Mouse (Mus musculus) brain, embryonic 14.5 days (tissue): Measurements from ENCODE around the gene Tmem202. TPM values are rescaled to one million over a fixed set of nuclear protein-coding genes. Genes with fewer than 3 reads are reported as not detected.

Source experiments
- DNase-seq: peaks from one replicate; pipeline ENCODE4 v3.0.0-alpha.2; 2011; ENCODE audit warnings: low read depth
- CTCF ChIP-seq: fragments of 200-500 bp; IDR thresholded peaks from 2 replicates; pipeline ENCODE4 v1.5.1; 2012; ENCODE audit warnings: inconsistent platforms, mild to moderate bottlenecking, moderate library complexity, borderline replicate concordance; ENCODE audit not compliant: insufficient read depth, insufficient read length; ENCODE audit errors: extremely low read depth
- POLR2A ChIP-seq: fragments of 200-500 bp; IDR thresholded peaks from 2 replicates; pipeline ENCODE4 v1.6.1; 2012; ENCODE audit warnings: mild to moderate bottlenecking, inconsistent platforms, borderline replicate concordance; ENCODE audit not compliant: poor library complexity, insufficient read depth, insufficient read length, severe bottlenecking; ENCODE audit errors: extremely low read depth
- polyA plus RNA-seq: library from polyadenylated mRNA; depleted of rRNA; stranded (reverse); fragments of >200 nt; gene quantifications from 2 replicates; pipeline ENCODE4 v1.2.3, GENCODE M21; 2012; rRNA removed

Tmem202 gene
- polyA plus RNA-seq, 1 experiment = 0.26 TPM

- TF ChIP-seq POLR2A = peak; percentile 97
- no peak for TF ChIP-seq CTCF
- peak; percentile 99 for DNase-seq
Observed at GRCm38 (mm10) chr9:59486549-59487065, 53.0 kb downstream of the Tmem202 start, which contains the start of gene Arih1. Gene Arih1 (minus strand): TSS chr9:59486618.

DNA sequence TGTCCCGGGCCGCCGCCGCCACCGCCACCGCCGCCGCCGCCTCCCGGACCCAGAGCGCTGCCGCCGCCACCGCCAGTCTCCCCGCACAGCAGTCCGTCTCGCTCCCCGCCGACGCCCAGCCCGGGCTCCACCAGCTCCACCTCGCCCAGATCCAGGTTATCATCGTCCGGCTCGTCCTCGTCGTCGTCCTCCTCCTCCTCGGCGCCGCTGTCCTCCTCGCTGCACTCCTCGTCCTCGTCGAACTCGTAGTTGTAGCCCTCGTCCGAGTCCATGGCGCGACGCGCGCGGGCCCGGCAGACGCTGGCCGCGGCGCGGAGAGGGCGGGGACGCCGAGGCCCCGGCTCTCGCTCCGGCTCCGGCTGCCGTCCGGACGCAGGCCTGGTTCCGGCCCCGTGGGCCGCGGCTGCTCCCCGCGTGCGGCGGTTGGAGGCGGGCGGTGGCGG, 53.5 kb downstream of the Tmem202 start:
- TF ChIP-seq POLR2A (no peak), CTCF (no peak)
- no peak for DNase-seq

GRCm38 (mm10) chr9:59485511-59486075, 54.1 kb downstream of the Tmem202 start:
- TF ChIP-seq POLR2A = no peak
- TF ChIP-seq CTCF = 0 out of 2 replicates have a peak, but pooled peaks have one; percentile 1
- DNase-seq = peak; percentile 63

- DNase-seq = no peak
- no peak for TF ChIP-seq CTCF
- no peak for TF ChIP-seq POLR2A
Observed at GRCm38 (mm10) chr9:59484760-59485159, 54.9 kb downstream of the Tmem202 start.

DNA sequence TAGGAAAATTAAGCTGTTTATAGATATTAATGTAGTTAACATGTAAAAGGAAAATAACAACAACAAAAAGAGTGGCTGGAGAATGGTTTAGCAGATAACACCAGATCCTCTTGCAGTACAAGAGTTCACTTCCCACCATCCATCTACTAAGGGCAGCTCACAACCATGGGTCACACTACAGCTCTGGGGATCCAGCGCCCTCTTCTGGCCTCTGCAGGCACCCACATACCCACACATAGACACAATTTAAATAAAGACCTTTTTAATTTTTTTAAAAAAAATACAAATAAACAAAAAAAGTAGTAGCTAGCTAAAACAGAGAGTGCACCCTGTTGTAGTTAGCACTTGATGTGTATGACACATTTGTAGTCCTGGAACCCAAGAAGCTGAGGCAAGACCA, 57.2 kb downstream of the Tmem202 start:
- TF ChIP-seq CTCF (peak; percentile 48; the same call in 1 of the 2 replicates), POLR2A (no peak)
- DNase-seq = peak; percentile 13

DNA sequence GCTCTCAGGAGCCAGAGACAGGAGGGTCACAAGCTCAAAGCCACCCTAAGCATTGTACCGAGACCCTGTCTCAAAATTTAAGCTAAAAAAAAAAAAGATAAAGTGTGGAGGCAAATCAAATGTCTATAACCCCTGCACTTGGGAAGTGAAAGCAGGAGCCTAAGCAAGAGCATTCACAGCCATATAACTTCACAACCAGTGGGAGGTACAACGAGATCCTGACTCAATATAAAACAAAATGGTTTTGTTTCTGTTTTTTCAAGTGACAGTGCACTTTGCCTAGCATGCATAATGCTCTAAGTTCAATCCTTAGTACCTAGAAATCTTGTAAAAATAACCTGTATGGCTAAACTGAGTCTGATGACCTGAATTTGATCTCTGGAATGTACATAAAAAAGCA, 63.0 kb downstream of the Tmem202 start:
- no peak for TF ChIP-seq POLR2A
- no peak for TF ChIP-seq CTCF
- no peak for DNase-seq

DNA sequence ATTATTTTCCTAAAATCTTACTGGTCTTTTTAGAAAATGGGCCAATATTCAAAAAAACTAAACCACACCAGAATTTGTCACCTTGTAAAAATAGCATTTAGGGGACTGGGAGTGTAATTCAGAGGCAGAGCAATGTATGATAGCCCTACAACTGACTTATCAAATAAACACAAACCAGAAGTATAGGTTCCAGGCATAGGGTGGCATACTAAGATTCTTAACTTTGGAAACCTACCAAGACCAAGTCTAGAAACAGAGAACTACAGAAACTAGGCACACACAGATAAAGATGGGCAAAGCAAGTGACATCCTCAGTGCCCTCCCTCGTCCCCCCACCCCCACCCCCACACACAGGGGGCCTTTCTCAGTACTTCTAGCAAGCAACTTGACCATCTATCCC, 64.8 kb downstream of the Tmem202 start:
- TF ChIP-seq CTCF = no peak
- no peak for TF ChIP-seq POLR2A
- DNase-seq = no peak

GRCm38 (mm10) chr9:59473171-59473570, 66.5 kb downstream of the Tmem202 start:
- no peak for TF ChIP-seq CTCF
- TF ChIP-seq POLR2A = no peak
- DNase-seq = no peak

GRCm38 (mm10) chr9:59469446-59469845, 70.2 kb downstream of the Tmem202 start:
- TF ChIP-seq POLR2A (no peak), CTCF (no peak)
- DNase-seq = no peak

Other genes with a start within 250 kb of the Tmem202 start
- 17.6 and 20.7 TPM in 2 replicates for gene Adpgk, start 248.3 kb downstream of the Tmem202 start, polyA plus RNA-seq
- 21.7 and 21.9 TPM in 2 replicates for gene Bbs4, start 186.3 kb downstream of the Tmem202 start, polyA plus RNA-seq
- gene Arih1, start 53.2 kb downstream of the Tmem202 start, polyA plus RNA-seq = 59.6 and 73.7 TPM in 2 replicates
- 45.2 and 52.9 TPM in 2 replicates for gene Hexa, start 307 bp downstream of the Tmem202 start, polyA plus RNA-seq
- 21.3 and 28.3 TPM in 2 replicates for gene Celf6, start 38.1 kb upstream of the Tmem202 start, polyA plus RNA-seq
- gene Parp6, start 77.4 kb upstream of the Tmem202 start, polyA plus RNA-seq = 179 and 187 TPM in 2 replicates
- gene Pkm, start 116.5 kb upstream of the Tmem202 start, polyA plus RNA-seq = 986 and 1,073 TPM in 2 replicates
- gene Gramd2, start 140.3 kb upstream of the Tmem202 start, polyA plus RNA-seq = 7.6 and 8.8 TPM in 2 replicates
- 7.5 and 8.7 TPM in 2 replicates for gene Senp8, start 210.9 kb upstream of the Tmem202 start, polyA plus RNA-seq
- 18.7 and 26.6 TPM in 2 replicates for gene Myo9a, start 211.0 kb upstream of the Tmem202 start, polyA plus RNA-seq